Mouse (Mus musculus) limb, embryonic 12.5 days (tissue): ENCODE measurements around the gene Lmntd2. TPM values are rescaled to one million over a fixed set of nuclear protein-coding genes. Genes with fewer than 3 reads are reported as not detected.
"Not testable (repeated sequence)": the region's sequence is repeated elsewhere in the genome, so short reads cannot be mapped to it uniquely, and the experiment has no call there.

ENCODE experiments used
- ATAC-seq: fragments of 200-750 bp; cut with Nextera tagmentation; 2 replicates; pipeline ENCODE4 v1.8.0; 2017; ENCODE audit warnings: low read depth, moderate TSS enrichment; ENCODE audit not compliant: insufficient number of reproducible peaks, insufficient read depth, low FRiP score, low TSS enrichment
- H3K27ac ChIP-seq: fragments of 300-500 bp; sonication (generic); 2 replicates; pipeline ENCODE4 v1.5.1; 2016; ENCODE audit warnings: mild to moderate bottlenecking, moderate library complexity
- H3K27me3 ChIP-seq: fragments of 300-500 bp; sonication (generic); 2 replicates; pipeline ENCODE4 v1.6.1; 2016; ENCODE audit warnings: mild to moderate bottlenecking, moderate library complexity
- H3K36me3 ChIP-seq: fragments of 300-500 bp; sonication (generic); 2 replicates; pipeline ENCODE4 v1.6.1; 2016; ENCODE audit warnings: mild to moderate bottlenecking, moderate library complexity
- H3K4me1 ChIP-seq: fragments of 300-500 bp; sonication (generic); replicated peaks from 2 replicates; pipeline ENCODE4 v1.6.1; 2016
- H3K4me2 ChIP-seq: fragments of 300-500 bp; sonication (generic); 2 replicates; pipeline ENCODE4 v1.6.1; 2016; ENCODE audit warnings: mild to moderate bottlenecking, moderate library complexity
- H3K4me3 ChIP-seq: fragments of 300-500 bp; sonication (generic); replicated peaks from 2 replicates; pipeline ENCODE4 v1.5.1; 2016; ENCODE audit warnings: mild to moderate bottlenecking
- H3K9ac ChIP-seq: fragments of 300-500 bp; sonication (generic); replicated peaks from 2 replicates; pipeline ENCODE4 v1.6.1; 2016; ENCODE audit warnings: mild to moderate bottlenecking, moderate library complexity
- H3K9me3 ChIP-seq: fragments of 300-500 bp; sonication (generic); 2 replicates; pipeline ENCODE4 v1.6.1; 2016; ENCODE audit warnings: mild to moderate bottlenecking, moderate library complexity
- WGBS: fragments of 180-500 bp; shearing (Covaris S2); methylation state at CpG from one replicate; pipeline ENCODE4 v1.1.7; 2016; 5-methylcytosine and 5-hydroxymethylcytosine counted together
- polyA plus RNA-seq: library from polyadenylated mRNA; unstranded; fragments of >200 nt; fragmentation: Nextera tagmentation; extraction: Ambion mirVana; gene quantifications from 2 replicates; pipeline ENCODE4 v1.2.1, GENCODE M21; 2016

Lmntd2 gene
- polyA plus RNA-seq, result 4.2 and 5.2 TPM in 2 replicates

DNA sequence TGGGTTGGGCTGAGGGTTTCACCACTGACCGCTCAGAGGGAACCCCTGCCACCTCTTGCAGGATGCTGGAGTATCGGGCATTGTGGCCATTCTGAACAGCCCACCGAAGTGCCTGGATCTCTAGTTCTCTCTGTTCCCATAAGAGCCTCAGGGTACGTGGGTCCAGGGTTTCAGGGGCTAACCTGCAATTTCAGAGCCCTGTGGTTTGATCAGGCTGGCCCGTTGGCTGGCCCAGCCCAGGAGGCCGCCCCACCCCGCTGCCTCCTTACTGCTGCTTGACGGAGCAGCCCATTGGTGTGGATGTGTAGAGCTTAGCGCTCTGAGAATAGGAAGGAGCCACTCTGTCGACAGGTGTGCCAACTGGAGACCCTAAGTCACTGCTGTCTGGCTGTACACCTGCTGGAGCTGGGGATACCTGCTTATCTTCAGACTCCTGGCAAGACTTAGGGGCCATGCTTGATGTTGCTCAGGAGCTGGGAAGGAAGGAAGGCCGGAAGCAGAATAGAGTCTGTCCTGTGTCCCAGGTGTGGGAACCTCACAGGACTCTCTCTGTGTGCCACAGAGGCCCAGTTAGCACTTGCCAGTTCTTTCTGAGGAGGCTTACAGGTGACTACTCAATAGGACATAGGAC is at the start of gene Lmntd2:
Gene Lmntd2 (minus strand): TSS at position 476 of the 631 bp plus-strand sequence.
- Histone ChIP-seq H3K9me3 (no peaks in the 10 kb centered on the region), H3K4me3 (peak within 1 kb of the TSS; percentile 65), H3K9ac (peak within 1 kb of the TSS; percentile 74), H3K4me1 (peaks cover 27% of the 10 kb centered on the region), H3K4me2 (peak within 1 kb of the TSS; percentile 89), H3K36me3 (peaks cover 19% of the 10 kb centered on the region), H3K27ac (peak within 1 kb of the TSS; percentile 91), H3K27me3 (no peaks in the 10 kb centered on the region)
- ATAC-seq, result no peak
- 95% methylated on average over 11 of the region's 11 CpGs for WGBS

DNA sequence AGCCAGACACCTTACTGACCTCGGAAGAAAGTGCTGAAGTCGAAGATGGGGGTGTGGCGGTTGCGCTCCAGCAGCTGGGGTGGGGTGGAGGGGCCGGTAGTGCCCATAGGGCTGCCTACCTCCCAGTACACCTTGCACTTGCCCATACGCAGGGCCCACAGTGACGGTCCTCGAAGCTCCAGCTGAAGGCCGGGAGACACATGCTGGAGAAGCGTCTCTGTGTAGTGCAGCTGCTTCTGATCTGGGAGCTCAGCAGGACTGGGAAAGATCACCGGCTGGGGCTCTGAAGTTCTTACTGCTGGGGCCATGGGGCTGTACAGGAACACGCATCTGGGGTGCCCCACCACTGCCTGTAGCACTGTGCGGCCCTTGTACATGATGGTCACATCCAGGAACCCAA is 49.8 kb upstream of the Lmntd2 start:
- Histone ChIP-seq H3K4me1 (peaks cover 17% of the 10 kb centered on the region; the same call in 1 of the 2 replicates), H3K27ac (no peak overlapping the region), H3K9me3 (no peaks in the 10 kb centered on the region), H3K9ac (no peak overlapping the region), H3K36me3 (peaks cover 58% of the 10 kb centered on the region), H3K27me3 (peaks cover 4% of the 10 kb centered on the region; the same call in 1 of the 2 replicates), H3K4me2 (no peak overlapping the region), H3K4me3 (no peak overlapping the region)
- ATAC-seq, result no peak
- 85% methylated on average over 13 of the region's 13 CpGs for WGBS

GRCm38 (mm10) chr7:141261480-141261879 is 47.6 kb upstream of the Lmntd2 start:
- H3K36me3 ChIP-seq, result peaks cover 79% of the 10 kb centered on the region

DNA sequence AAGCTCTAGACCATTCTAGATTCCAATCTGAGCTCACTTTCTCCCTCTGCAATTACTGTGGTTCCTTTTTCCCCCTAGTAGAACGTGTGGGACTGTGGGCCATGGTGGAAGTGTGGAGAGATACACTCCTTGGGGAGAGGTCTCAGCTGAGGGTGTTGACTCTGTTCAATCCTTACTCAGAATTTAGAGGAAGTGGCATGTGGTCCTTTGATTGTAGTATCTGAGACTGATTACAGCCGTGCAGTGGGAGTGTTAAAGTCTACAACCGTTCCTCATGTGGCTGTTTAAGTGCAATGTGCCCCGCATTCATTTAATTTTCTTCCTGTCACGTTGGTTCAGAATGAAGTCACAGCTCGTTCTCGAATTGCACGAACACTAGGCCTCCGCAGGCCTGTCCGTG is 42.3 kb upstream of the Lmntd2 start:
- Histone ChIP-seq H3K4me2 (no peak overlapping the region), H3K27me3 (no peaks in the 10 kb centered on the region), H3K9ac (no peak overlapping the region), H3K4me3 (no peak overlapping the region), H3K36me3 (peaks cover 97% of the 10 kb centered on the region), H3K4me1 (no peaks in the 10 kb centered on the region), H3K9me3 (no peaks in the 10 kb centered on the region), H3K27ac (no peak overlapping the region)
- no peak for ATAC-seq
- 92% methylated on average over 10 of the region's 10 CpGs for WGBS

More at GRCm38 (mm10) chr7:141261480-141261879, 47.6 kb upstream of the Lmntd2 start:
- no peak overlapping the region for H3K9ac ChIP-seq
- no peak overlapping the region for H3K27ac ChIP-seq
- no peak overlapping the region for H3K4me2 ChIP-seq
- no peak for ATAC-seq
- peaks cover 15% of the 10 kb centered on the region; the same call in 1 of the 2 replicates for H3K4me1 ChIP-seq
- peaks cover 4% of the 10 kb centered on the region; the same call in 1 of the 2 replicates for H3K27me3 ChIP-seq
- no peak overlapping the region for H3K4me3 ChIP-seq
- no peaks in the 10 kb centered on the region for H3K9me3 ChIP-seq
- WGBS, result 85% methylated on average over 3 of the region's 3 CpGs

DNA sequence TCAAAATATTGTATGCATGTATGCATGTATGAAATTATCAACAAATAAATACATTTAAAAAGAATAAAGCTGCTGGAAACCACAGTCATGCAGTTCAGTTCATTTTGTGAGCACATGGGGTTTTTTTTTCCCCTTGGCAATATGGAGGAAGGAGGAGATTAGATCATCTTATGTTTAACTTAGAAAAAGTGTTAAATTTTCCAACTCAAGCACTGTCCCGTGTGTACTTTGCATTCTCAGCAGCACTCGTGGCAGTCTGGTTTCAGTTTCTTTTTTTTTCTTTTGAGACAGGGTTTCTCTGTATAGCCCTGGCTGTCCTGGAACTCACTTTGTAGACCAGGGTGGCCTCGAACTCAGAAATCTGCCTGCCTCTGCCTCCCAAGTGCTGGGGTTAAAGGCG is 36.6 kb upstream of the Lmntd2 start:
- not testable (repeated sequence) for H3K4me1 ChIP-seq, H3K27me3 ChIP-seq, ATAC-seq, H3K27ac ChIP-seq, H3K9me3 ChIP-seq, H3K9ac ChIP-seq, H3K4me2 ChIP-seq, H3K4me3 ChIP-seq
- 91% methylated on average over 4 of the region's 4 CpGs for WGBS
- peaks cover 97% of the 10 kb centered on the region for H3K36me3 ChIP-seq

DNA sequence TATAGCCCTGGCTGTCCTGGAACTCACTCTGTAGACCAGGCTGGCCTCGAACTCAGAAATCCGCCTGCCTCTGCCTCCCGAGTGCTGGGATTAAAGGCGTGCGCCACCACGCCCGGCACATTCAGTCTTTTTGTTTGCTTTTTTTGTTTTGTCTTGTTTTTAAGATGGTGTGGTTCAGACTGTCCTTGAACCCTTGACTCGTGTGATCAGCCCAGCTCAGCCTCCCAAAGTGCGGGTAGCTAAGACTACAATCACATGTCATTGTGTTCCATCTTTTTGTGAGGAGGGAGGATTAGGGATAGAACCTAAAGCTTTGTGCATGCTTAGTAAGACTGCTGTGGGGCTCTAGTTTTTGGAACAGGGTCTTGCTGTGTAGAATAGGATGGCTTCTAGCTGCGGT is 17.7 kb upstream of the Lmntd2 start:
- H3K9me3 ChIP-seq, result no peaks in the 10 kb centered on the region
- no peak for ATAC-seq
- no peak overlapping the region for H3K9ac ChIP-seq
- WGBS, result 96% methylated on average over 10 of the region's 10 CpGs
- H3K4me1 ChIP-seq, result peaks cover 15% of the 10 kb centered on the region
- no peaks in the 10 kb centered on the region for H3K27me3 ChIP-seq
- H3K36me3 ChIP-seq, result peaks cover 59% of the 10 kb centered on the region
- no peak overlapping the region for H3K27ac ChIP-seq
- no peak overlapping the region for H3K4me3 ChIP-seq
- no peak overlapping the region for H3K4me2 ChIP-seq

- Histone ChIP-seq H3K9me3 (no peaks in the 10 kb centered on the region), H3K27me3 (no peaks in the 10 kb centered on the region), H3K4me1 (peaks cover 15% of the 10 kb centered on the region), H3K27ac (no peak overlapping the region), H3K4me2 (no peak overlapping the region), H3K36me3 (peaks cover 56% of the 10 kb centered on the region), H3K4me3 (no peak overlapping the region), H3K9ac (no peak overlapping the region)
- WGBS, result 93% methylated on average over 3 of the region's 3 CpGs
- no peak for ATAC-seq
Observed at GRCm38 (mm10) chr7:141231111-141231510, 17.2 kb upstream of the Lmntd2 start.

DNA sequence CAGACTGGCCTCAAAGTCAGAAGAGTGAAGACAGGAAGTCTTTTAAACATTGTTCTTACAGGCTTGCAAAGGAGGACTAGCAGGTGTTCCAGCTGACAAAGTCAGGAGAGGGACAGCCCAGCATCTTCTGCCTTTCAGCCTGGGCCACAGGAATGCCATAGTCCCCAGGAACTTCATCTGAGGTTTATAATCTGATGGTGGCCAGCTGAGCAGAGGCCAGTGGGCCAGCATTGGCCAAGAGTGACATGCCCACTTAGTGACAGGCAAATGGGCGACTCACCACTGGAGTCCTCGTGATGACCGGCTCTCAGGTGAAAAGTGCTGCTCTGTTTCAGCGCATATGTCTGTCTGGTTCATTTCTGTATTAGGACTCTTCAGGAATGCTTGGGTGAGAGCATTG is 16.7 kb upstream of the Lmntd2 start:
- no peak overlapping the region for H3K27ac ChIP-seq
- peak overlapping the region; percentile 7 for H3K4me2 ChIP-seq
- H3K27me3 ChIP-seq, result no peaks in the 10 kb centered on the region
- H3K4me3 ChIP-seq, result no peak overlapping the region
- no peaks in the 10 kb centered on the region for H3K9me3 ChIP-seq
- H3K36me3 ChIP-seq, result peaks cover 51% of the 10 kb centered on the region
- H3K4me1 ChIP-seq, result peaks cover 15% of the 10 kb centered on the region
- no peak for ATAC-seq
- 0 out of 2 replicates have a peak overlapping the region, but pooled peaks have one; percentile 4 for H3K9ac ChIP-seq
- WGBS, result 92% methylated on average over 4 of the region's 4 CpGs

DNA sequence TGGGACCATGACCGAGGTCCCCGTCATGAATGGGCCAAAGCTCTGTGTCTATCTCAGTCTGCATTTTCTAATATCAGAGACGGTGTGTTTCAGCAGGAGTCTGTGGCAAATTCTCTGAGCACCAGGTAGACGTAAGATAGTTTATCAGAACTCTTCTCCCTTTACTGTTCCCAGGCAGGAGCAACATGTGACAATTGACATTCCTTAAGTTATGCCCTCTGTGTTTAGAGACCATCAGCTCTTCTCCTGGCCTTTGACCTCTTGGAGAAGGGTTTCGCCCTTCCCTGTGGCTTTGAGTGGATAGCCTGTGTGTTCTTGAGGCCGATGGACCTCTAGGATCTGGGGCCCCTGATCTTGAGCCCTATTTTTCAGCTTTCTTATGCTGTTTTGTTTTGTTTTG is 15.8 kb upstream of the Lmntd2 start:
- 65% methylated on average over 6 of the region's 6 CpGs for WGBS
- Histone ChIP-seq H3K36me3 (peaks cover 43% of the 10 kb centered on the region), H3K4me2 (peak overlapping the region; percentile 92), H3K4me1 (peaks cover 15% of the 10 kb centered on the region), H3K4me3 (peak overlapping the region; percentile 99), H3K27me3 (no peaks in the 10 kb centered on the region), H3K27ac (no peak overlapping the region), H3K9me3 (no peaks in the 10 kb centered on the region), H3K9ac (peak overlapping the region; percentile 87)
- ATAC-seq, result no peak

- Histone ChIP-seq H3K4me3 (peak within 1 kb of the TSS; percentile 99), H3K27me3 (no peaks in the 10 kb centered on the region), H3K27ac (peak within 1 kb of the TSS; percentile 94), H3K9me3 (no peaks in the 10 kb centered on the region), H3K4me2 (peak within 1 kb of the TSS; percentile 92), H3K36me3 (peaks cover 30% of the 10 kb centered on the region), H3K9ac (peak within 1 kb of the TSS; percentile 87), H3K4me1 (peaks cover 15% of the 10 kb centered on the region)
- WGBS, result under 1% methylated on average over 76 of the region's 76 CpGs
- peak; percentile 94 for ATAC-seq
Observed at GRCm38 (mm10) chr7:141228279-141229067, 14.6 kb upstream of the Lmntd2 start, which contains the start of gene Phrf1. Gene Phrf1, plus strand, starts transcription at chr7:141228784.

GRCm38 (mm10) chr7:141227796-141228195 is 13.9 kb upstream of the Lmntd2 start:
- Histone ChIP-seq H3K9me3 (no peaks in the 10 kb centered on the region), H3K27ac (no peak overlapping the region), H3K36me3 (peaks cover 24% of the 10 kb centered on the region), H3K4me2 (peak overlapping the region; percentile 92), H3K27me3 (no peaks in the 10 kb centered on the region), H3K9ac (peak overlapping the region; percentile 87; the same call in 1 of the 2 replicates), H3K4me1 (peaks cover 15% of the 10 kb centered on the region), H3K4me3 (peak overlapping the region; percentile 99; the same call in 1 of the 2 replicates)
- 82% methylated on average over 4 of the region's 4 CpGs for WGBS
- 0 out of 2 replicates have a peak, but pooled peaks have one; percentile 17 for ATAC-seq
